Mouse (Mus musculus): ENCODE measurements around the gene Angptl2.

DNA sequence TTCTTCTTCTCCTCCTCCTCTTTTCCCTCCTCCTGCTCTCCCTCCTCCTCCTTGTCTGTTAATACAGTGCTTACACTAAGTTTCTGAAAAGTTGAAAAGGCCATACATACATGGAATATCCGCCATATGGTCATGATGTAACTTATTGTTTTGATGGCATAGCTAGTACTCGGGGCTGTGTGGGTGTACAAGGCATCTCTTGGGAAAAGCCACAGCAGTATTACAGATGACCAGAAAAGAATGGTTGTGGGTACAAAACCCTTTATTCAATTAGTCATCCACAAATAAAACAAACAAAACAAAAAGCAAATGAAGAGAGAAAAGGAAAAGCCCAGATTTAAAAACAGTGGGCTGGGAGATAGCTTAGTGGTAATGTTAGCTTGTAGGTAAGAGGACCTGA is 64.7 kb downstream of the Angptl2 start:
- TF ChIP-seq CTCF (IDR thresholded peaks at IDR 0.05; ENCODE audit: low read depth) (no peak), EP300 (optimal IDR thresholded peaks at IDR 0.05) (no peak)
